Mouse (Mus musculus): ENCODE measurements around the gene St6galnac1. TPM values are rescaled to one million over a fixed set of nuclear protein-coding genes. Genes with fewer than 3 reads are reported as not detected.
"Not testable (repeated sequence)": the region's sequence is repeated elsewhere in the genome, so short reads cannot be mapped to it uniquely, and the experiment has no call there.

Gene St6galnac1
- total RNA-seq, 2 experiments from 2014 or later, result not detected

- intact Hi-C loops (cut with DNase I), result loop anchor here (2.0 kb wide), 1 partner anchor 26 kb away; the partner anchor contains the start of gene St6galnac1
- not testable (repeated sequence) for DNase-seq (ENCODE audit: extremely low spot score in 1 of 2, low spot score in 2 of 2)
Measured at GRCm38 (mm10) chr11:116748692-116749091, 26.6 kb downstream of the St6galnac1 start.

- not testable (repeated sequence) for DNase-seq (ENCODE audit: extremely low spot score in 1 of 2, low spot score in 2 of 2)
Measured at GRCm38 (mm10) chr11:116746822-116747221, 28.5 kb downstream of the St6galnac1 start.

GRCm38 (mm10) chr11:116745457-116745856 is 29.9 kb downstream of the St6galnac1 start:
- DNase-seq (ENCODE audit: extremely low spot score in 1 of 2, low spot score in 2 of 2); intact Hi-C loops (cut with DNase I): not testable (repeated sequence)

More at GRCm38 (mm10) chr11:116746822-116747221, 28.5 kb downstream of the St6galnac1 start:
- intact Hi-C loops (cut with DNase I), result not testable (repeated sequence)

- intact Hi-C loops (cut with DNase I), result no loop called here
- DNase-seq (ENCODE audit: extremely low spot score in 1 of 2, low spot score in 2 of 2), result no peak
Measured at GRCm38 (mm10) chr11:116738411-116738810, 36.9 kb downstream of the St6galnac1 start.

GRCm38 (mm10) chr11:116732536-116732935 is 42.8 kb downstream of the St6galnac1 start:
- intact Hi-C loops (cut with DNase I), result no loop called here
- DNase-seq (ENCODE audit: extremely low spot score in 1 of 2, low spot score in 2 of 2), result no peak

GRCm38 (mm10) chr11:116731060-116731580 is 44.2 kb downstream of the St6galnac1 start:
- DNase-seq (ENCODE audit: extremely low spot score in 1 of 2, low spot score in 2 of 2); intact Hi-C loops (cut with DNase I): not testable (repeated sequence)

GRCm38 (mm10) chr11:116729276-116730008 is 45.9 kb downstream of the St6galnac1 start:
- intact Hi-C loops (cut with DNase I), result no loop called here

GRCm38 (mm10) chr11:116726156-116726555 is 49.2 kb downstream of the St6galnac1 start:
- intact Hi-C loops (cut with DNase I), result no loop called here
- DNase-seq (ENCODE audit: extremely low spot score in 1 of 2, low spot score in 2 of 2), result no peak

More at GRCm38 (mm10) chr11:116729276-116730008, 45.9 kb downstream of the St6galnac1 start:
- no peak for DNase-seq (ENCODE audit: extremely low spot score in 1 of 2, low spot score in 2 of 2)

GRCm38 (mm10) chr11:116725031-116725948 is 50.0 kb downstream of the St6galnac1 start:
- DNase-seq (ENCODE audit: extremely low spot score in 1 of 2, low spot score in 2 of 2), result peak in 1 of 2 experiments; percentile 43
- intact Hi-C loops (cut with DNase I), result no loop called here

- intact Hi-C loops (cut with DNase I), result no loop called here
- DNase-seq (ENCODE audit: extremely low spot score in 1 of 2, low spot score in 2 of 2), result no peak
Measured at GRCm38 (mm10) chr11:116723064-116723463, 52.2 kb downstream of the St6galnac1 start.

- intact Hi-C loops (cut with DNase I), result no loop called here
- no peak for DNase-seq (ENCODE audit: extremely low spot score in 1 of 2, low spot score in 2 of 2)
Measured at GRCm38 (mm10) chr11:116721548-116722271, 53.6 kb downstream of the St6galnac1 start.

GRCm38 (mm10) chr11:116720319-116720865 is 54.9 kb downstream of the St6galnac1 start:
- intact Hi-C loops (cut with DNase I), result no loop called here

More at GRCm38 (mm10) chr11:116720319-116720865, 54.9 kb downstream of the St6galnac1 start:
- DNase-seq (ENCODE audit: extremely low spot score in 1 of 2, low spot score in 2 of 2), result no peak

Other genes with a start within 250 kb of the St6galnac1 start
- 1 to 10 TPM; 4.3 to 5.2 TPM for gene Sphk1, start 244.6 kb downstream of the St6galnac1 start, total RNA-seq (2021)
- gene Ube2o, start 194.1 kb downstream of the St6galnac1 start, total RNA-seq (2021), result 100 to 1,000 TPM; 136 to 140 TPM
- 1 to 10 TPM; 1.0 to 1.6 TPM for gene Aanat, start 189.1 kb downstream of the St6galnac1 start, total RNA-seq (2021)
- gene Rhbdf2, start 148.5 kb downstream of the St6galnac1 start, total RNA-seq (2021), result 1 to 10 TPM in 1 of 2 experiments, under 1 TPM in 1; 0.95 to 1.1 TPM
- gene Prcd, start 122.0 kb downstream of the St6galnac1 start, total RNA-seq (2021), result 1 to 10 TPM; 1.7 to 3.3 TPM
- gene Cygb, start 121.2 kb downstream of the St6galnac1 start, total RNA-seq (2021), result 10 to 100 TPM; 22.8 to 27.4 TPM
- gene Mxra7, start 52.5 kb upstream of the St6galnac1 start, total RNA-seq (2021), result 10 to 100 TPM; 13.2 to 15.0 TPM
- gene Mettl23, start 67.8 kb upstream of the St6galnac1 start, total RNA-seq (2021), result 10 to 100 TPM; 26.7 to 29.4 TPM
- gene Jmjd6, start 67.9 kb upstream of the St6galnac1 start, total RNA-seq (2021), result 10 to 100 TPM; 27.7 to 29.3 TPM
- 10 to 100 TPM; 39.8 to 49.4 TPM for gene Mfsd11, start 76.9 kb upstream of the St6galnac1 start, total RNA-seq (2021)
- gene Srsf2, start 77.6 kb upstream of the St6galnac1 start, total RNA-seq (2021), result 100 to 1,000 TPM; 196 to 199 TPM
- 10 to 100 TPM; 91.5 to 94.4 TPM for gene Mgat5b, start 143.4 kb upstream of the St6galnac1 start, total RNA-seq (2021)